ENCODE assay signal across 28 mouse cellular contexts in the genomic region with DNA sequence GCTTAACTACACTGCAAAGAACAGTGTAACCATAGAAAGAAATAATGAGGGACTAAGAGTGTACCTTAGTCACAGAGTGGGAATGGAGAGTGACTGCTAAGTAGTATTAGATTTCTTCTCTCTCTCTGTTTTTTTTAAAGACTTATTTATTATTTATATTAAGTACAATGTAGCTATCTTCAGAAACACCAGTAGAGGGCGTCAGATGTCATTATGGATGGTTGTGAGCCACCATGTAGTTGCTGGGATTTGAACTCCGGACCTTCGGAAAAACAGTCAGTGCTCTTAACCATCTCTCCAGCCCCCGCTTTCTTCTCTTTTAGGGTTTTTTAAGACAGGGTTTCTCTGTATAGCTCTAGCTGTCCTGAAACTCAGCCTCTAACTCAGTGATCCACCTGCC. TPM values are rescaled to one million over a fixed set of nuclear protein-coding genes. Genes with fewer than 3 reads are reported as not detected.
DNase-seq lines count a peak whose midpoint lies in the region; ATAC-seq and TF ChIP-seq lines count a peak whose summit lies in the region.
"Had no signal": no experiment of that assay in that cellular context is flagged by ENCODE, and none has a peak within 500 bp of the region (broad histone marks: within the 10 kb centered on the region; RNA-seq: fewer than 3 reads in every experiment).

No protein-coding gene starts in this region.

- 85% methylated on average over 4 of the region's 4 CpGs for WGBS in kidney, postnatal 0 days
- WGBS in midbrain, postnatal 0 days: 79% methylated on average over 4 of the region's 4 CpGs
- WGBS in midbrain, embryonic 11.5 days: 81% methylated on average over 4 of the region's 4 CpGs

- ATAC-seq in kidney, postnatal 0 days (replicated peaks; ENCODE audit: low FRiP score, low read depth): no peak
- ATAC-seq in midbrain, postnatal 0 days (ENCODE audit: low FRiP score): no peak
- ATAC-seq in midbrain, embryonic 11.5 days (ENCODE audit: low FRiP score): no peak
- ATAC-seq: forebrain, embryonic 14.5 days; midbrain, embryonic 13.5 days had no signal

- no peaks in the 10 kb centered on the region for H3K9me3 ChIP-seq in kidney, postnatal 0 days (replicated peaks; ENCODE audit: low read length)
- no peaks in the 10 kb centered on the region for H3K9me3 ChIP-seq in midbrain, postnatal 0 days (ENCODE audit: low read length)
- H3K9me3 ChIP-seq in midbrain, embryonic 11.5 days (ENCODE audit: control insufficient read depth, low read length): no peaks in the 10 kb centered on the region
- H3K9me3 ChIP-seq: embryonic facial prominence, embryonic 13.5 days; hindbrain, embryonic 12.5 days; kidney, embryonic 15.5 days; midbrain, embryonic 13.5 days; stomach, embryonic 15.5 days had no signal

- peaks cover 73% of the 10 kb centered on the region for H3K36me3 ChIP-seq in kidney, postnatal 0 days (ENCODE audit: insufficient read depth, low read length)
- H3K36me3 ChIP-seq in midbrain, postnatal 0 days (ENCODE audit: insufficient read depth, low read length): peaks cover 82% of the 10 kb centered on the region
- peaks cover 49% of the 10 kb centered on the region for H3K36me3 ChIP-seq in midbrain, embryonic 11.5 days (ENCODE audit: control insufficient read depth, insufficient read depth, low read length)

- H3K4me2 ChIP-seq in kidney, postnatal 0 days (ENCODE audit: low read length): no peak overlapping the region
- no peak overlapping the region for H3K4me2 ChIP-seq in midbrain, postnatal 0 days (ENCODE audit: low read depth, low read length, poor library complexity, severe bottlenecking)
- H3K4me2 ChIP-seq in midbrain, embryonic 11.5 days: no peak overlapping the region
- H3K4me2 ChIP-seq: embryonic facial prominence, embryonic 13.5 days; heart, embryonic 11.5 days; hindbrain, embryonic 12.5 days; kidney, embryonic 15.5 days; liver, embryonic 11.5 days; midbrain, embryonic 13.5 days; stomach, embryonic 15.5 days had no signal

- no peak for DNase-seq in kidney, postnatal 0 days (ENCODE audit: low spot score)
- no peak for DNase-seq in kidney, adult 11 months
- DNase-seq in midbrain, postnatal 0 days (ENCODE audit: low spot score): no peak
- DNase-seq in midbrain, embryonic 11.5 days (ENCODE audit: low spot score, missing footprints): no peak
- peak; percentile 29 for DNase-seq in NIH3T3 (ENCODE audit: low read depth)
- no peak for DNase-seq in frontal cortex, postnatal 25 days (ENCODE audit: low spot score in 2 of 2)
- DNase-seq in gastrocnemius, postnatal 10 days: no peak
- DNase-seq: adrenal gland, adult 8-10 months; cerebellum, adult 9-10 months; heart, postnatal 10 days; left cerebral cortex, postnatal 4 days; lung, adult 18-20 months; right cerebral cortex, postnatal 14 days; spleen, adult 18-20 months had no signal

- no peaks in the 10 kb centered on the region for H3K27me3 ChIP-seq in kidney, postnatal 0 days (ENCODE audit: insufficient read depth, low read length)
- H3K27me3 ChIP-seq in midbrain, postnatal 0 days (ENCODE audit: insufficient read depth, low read length): no peaks in the 10 kb centered on the region
- no peaks in the 10 kb centered on the region for H3K27me3 ChIP-seq in midbrain, embryonic 11.5 days (ENCODE audit: control insufficient read depth, insufficient read depth, low read length)
- H3K27me3 ChIP-seq: embryonic facial prominence, embryonic 13.5 days; hindbrain, embryonic 12.5 days; kidney, embryonic 15.5 days; midbrain, embryonic 13.5 days; stomach, embryonic 15.5 days had no signal

- no peak overlapping the region for H3K27ac ChIP-seq in kidney, postnatal 0 days
- no peak overlapping the region for H3K27ac ChIP-seq in midbrain, postnatal 0 days (ENCODE audit: low read depth, low read length)
- no peak overlapping the region for H3K27ac ChIP-seq in midbrain, embryonic 11.5 days (ENCODE audit: low read depth, low read length)
- H3K27ac ChIP-seq: embryonic facial prominence, embryonic 13.5 days; hindbrain, embryonic 12.5 days; kidney, embryonic 15.5 days; midbrain, embryonic 13.5 days; stomach, embryonic 15.5 days had no signal

- H3K4me3 ChIP-seq in kidney, postnatal 0 days (replicated peaks; ENCODE audit: low read depth, low read length): no peak overlapping the region
- H3K4me3 ChIP-seq in midbrain, postnatal 0 days (ENCODE audit: low read depth, low read length): no peak overlapping the region
- no peak overlapping the region for H3K4me3 ChIP-seq in midbrain, embryonic 11.5 days (ENCODE audit: low read depth, low read length)
- H3K4me3 ChIP-seq: embryonic facial prominence, embryonic 13.5 days; hindbrain, embryonic 12.5 days; kidney, embryonic 15.5 days; midbrain, embryonic 13.5 days; stomach, embryonic 15.5 days had no signal

- peak; percentile 47 for TF ChIP-seq CTCF in kidney, postnatal 0 days (IDR thresholded peaks at IDR 0.05; ENCODE audit: low read depth)
- peak; percentile 35; the same call in 1 of the 2 replicates for TF ChIP-seq CTCF in midbrain, postnatal 0 days (IDR thresholded peaks at IDR 0.05)

- no peak overlapping the region for H3K9ac ChIP-seq in kidney, postnatal 0 days (ENCODE audit: low read depth, low read length)
- no peak overlapping the region for H3K9ac ChIP-seq in midbrain, postnatal 0 days (replicated peaks; ENCODE audit: low read length, poor library complexity, severe bottlenecking)
- H3K9ac ChIP-seq in midbrain, embryonic 11.5 days (ENCODE audit: low read length): no peak overlapping the region
- H3K9ac ChIP-seq: embryonic facial prominence, embryonic 13.5 days; hindbrain, embryonic 12.5 days; kidney, embryonic 15.5 days; midbrain, embryonic 13.5 days; stomach, embryonic 15.5 days had no signal

- H3K4me1 ChIP-seq in kidney, postnatal 0 days (replicated peaks; ENCODE audit: insufficient read depth, low read length): no peaks in the 10 kb centered on the region
- H3K4me1 ChIP-seq in midbrain, postnatal 0 days (ENCODE audit: insufficient read depth, low read length): no peaks in the 10 kb centered on the region
- no peaks in the 10 kb centered on the region for H3K4me1 ChIP-seq in midbrain, embryonic 11.5 days (ENCODE audit: control insufficient read depth, insufficient read depth, low read length)
- H3K4me1 ChIP-seq: embryonic facial prominence, embryonic 13.5 days; hindbrain, embryonic 12.5 days; kidney, embryonic 15.5 days; midbrain, embryonic 13.5 days; stomach, embryonic 15.5 days had no signal

RNA-seq across cellular contexts. Expression of gene Supt5, which starts 12.1 kb away (rescaled TPM):
- 53.4 and 59.8 TPM in 2 replicates for polyA plus RNA-seq in kidney, postnatal 0 days (2015; fragmentation: Nextera tagmentation; extraction: Ambion mirVana)
- total RNA-seq in midbrain, postnatal 0 days (2014; rRNA removed): 99.5 and 104 TPM in 2 replicates
- 84.8 and 86.1 TPM in 2 replicates for polyA plus RNA-seq in midbrain, postnatal 0 days (2015; fragmentation: Nextera tagmentation; extraction: Ambion mirVana)
- 71.3 and 82.2 TPM in 2 replicates for polyA plus RNA-seq in midbrain, embryonic 11.5 days (2014; fragmentation: Nextera tagmentation; extraction: Ambion mirVana)
- total RNA-seq in gastrocnemius, postnatal 10 days (2021): 10 to 100 TPM; 65.5 to 67.0 TPM

RNA-seq across cellular contexts. Expression of gene Timm50, which starts 14.6 kb away (rescaled TPM):
- polyA plus RNA-seq in kidney, postnatal 0 days (2015; fragmentation: Nextera tagmentation; extraction: Ambion mirVana): 117 and 122 TPM in 2 replicates
- 59.2 and 76.3 TPM in 2 replicates for total RNA-seq in midbrain, postnatal 0 days (2014; rRNA removed)
- 112 and 120 TPM in 2 replicates for polyA plus RNA-seq in midbrain, postnatal 0 days (2015; fragmentation: Nextera tagmentation; extraction: Ambion mirVana)
- 195 and 214 TPM in 2 replicates for polyA plus RNA-seq in midbrain, embryonic 11.5 days (2014; fragmentation: Nextera tagmentation; extraction: Ambion mirVana)
- 10 to 100 TPM; 40.1 to 43.8 TPM for total RNA-seq in gastrocnemius, postnatal 10 days (2021)

RNA-seq across cellular contexts. Expression of gene Rps16, which starts 24.0 kb away (rescaled TPM):
- polyA plus RNA-seq in kidney, postnatal 0 days (2015; fragmentation: Nextera tagmentation; extraction: Ambion mirVana): 1,088 and 1,198 TPM in 2 replicates
- 158 and 163 TPM in 2 replicates for total RNA-seq in midbrain, postnatal 0 days (2014; rRNA removed)
- polyA plus RNA-seq in midbrain, postnatal 0 days (2015; fragmentation: Nextera tagmentation; extraction: Ambion mirVana): 536 and 539 TPM in 2 replicates
- polyA plus RNA-seq in midbrain, embryonic 11.5 days (2014; fragmentation: Nextera tagmentation; extraction: Ambion mirVana): 740 and 824 TPM in 2 replicates
- 100 to 1,000 TPM; 757 to 807 TPM for total RNA-seq in gastrocnemius, postnatal 10 days (2021)

RNA-seq across cellular contexts. Expression of gene Dll3, which starts 24.4 kb away (rescaled TPM):
- polyA plus RNA-seq in kidney, postnatal 0 days (2015; fragmentation: Nextera tagmentation; extraction: Ambion mirVana): 0.43 and 0.45 TPM in 2 replicates
- total RNA-seq in midbrain, postnatal 0 days (2014; rRNA removed): 8.6 and 17.3 TPM in 2 replicates
- polyA plus RNA-seq in midbrain, postnatal 0 days (2015; fragmentation: Nextera tagmentation; extraction: Ambion mirVana): 17.6 and 18.1 TPM in 2 replicates
- polyA plus RNA-seq in midbrain, embryonic 11.5 days (2014; fragmentation: Nextera tagmentation; extraction: Ambion mirVana): 89.6 and 90.0 TPM in 2 replicates
- total RNA-seq in gastrocnemius, postnatal 10 days (2021): not detected
- total RNA-seq: common myeloid progenitor, adult 5-6 weeks; gastrocnemius, postnatal 4 days; heart, postnatal 10 days had no signal

RNA-seq across cellular contexts. Expression of gene Selenov, which starts 35.5 kb away (rescaled TPM):
- 0.14 and 0.26 TPM in 2 replicates for polyA plus RNA-seq in kidney, postnatal 0 days (2015; fragmentation: Nextera tagmentation; extraction: Ambion mirVana)
- total RNA-seq in midbrain, postnatal 0 days (2014; rRNA removed): 0.61 and 1.3 TPM in 2 replicates
- 3.5 and 6.3 TPM in 2 replicates for polyA plus RNA-seq in midbrain, postnatal 0 days (2015; fragmentation: Nextera tagmentation; extraction: Ambion mirVana)
- 0.41 and 0.48 TPM in 2 replicates for polyA plus RNA-seq in midbrain, embryonic 11.5 days (2014; fragmentation: Nextera tagmentation; extraction: Ambion mirVana)
- total RNA-seq in gastrocnemius, postnatal 10 days (2021): not detected
- total RNA-seq: common myeloid progenitor, adult 5-6 weeks; gastrocnemius, postnatal 4 days; heart, postnatal 10 days; megakaryocyte progenitor cell, adult 5-6 weeks had no signal
- polyA plus RNA-seq: heart, embryonic 11.5 days; intestine, embryonic 14.5 days; large intestine, adult 2 months; liver, embryonic 11.5 days; thymus, postnatal 0 days had no signal
